Mouse (Mus musculus) left cerebral cortex, adult 18-20 months (tissue): ENCODE data around the gene Spata13. TPM values are rescaled to one million over a fixed set of nuclear protein-coding genes. Genes with fewer than 3 reads are reported as not detected.

Experiments
- DNase-seq, 2 experiments: peaks; one replicate each; pipeline ENCODE4 v3.0.0; 2021 to 2022; ENCODE audit warnings: low spot score in 2 of 2, mixed read lengths in 1 of 2
- long read RNA-seq, 2 experiments: library from polyadenylated mRNA; stranded (forward); transcript quantifications; one replicate each; pipeline ENCODE4 v2.0.0; 2021
- total RNA-seq, 2 experiments: library from RNA; stranded (reverse); gene quantifications; 2 replicates each; pipeline ENCODE4 v1.2.3; 2021

Gene Spata13
- 10 to 100 TPM; 17.3 to 18.2 TPM for total RNA-seq
- long read RNA-seq, experiment 1, partial matches to known transcripts: 0 of 2 reads
- long read RNA-seq, experiment 1, other reads (novel, unspliced or antisense): 2 of 2 reads
- long read RNA-seq, experiment 2, partial matches to known transcripts: 1 of 6 reads
- long read RNA-seq, experiment 2, other reads (novel, unspliced or antisense): 5 of 6 reads

DNA sequence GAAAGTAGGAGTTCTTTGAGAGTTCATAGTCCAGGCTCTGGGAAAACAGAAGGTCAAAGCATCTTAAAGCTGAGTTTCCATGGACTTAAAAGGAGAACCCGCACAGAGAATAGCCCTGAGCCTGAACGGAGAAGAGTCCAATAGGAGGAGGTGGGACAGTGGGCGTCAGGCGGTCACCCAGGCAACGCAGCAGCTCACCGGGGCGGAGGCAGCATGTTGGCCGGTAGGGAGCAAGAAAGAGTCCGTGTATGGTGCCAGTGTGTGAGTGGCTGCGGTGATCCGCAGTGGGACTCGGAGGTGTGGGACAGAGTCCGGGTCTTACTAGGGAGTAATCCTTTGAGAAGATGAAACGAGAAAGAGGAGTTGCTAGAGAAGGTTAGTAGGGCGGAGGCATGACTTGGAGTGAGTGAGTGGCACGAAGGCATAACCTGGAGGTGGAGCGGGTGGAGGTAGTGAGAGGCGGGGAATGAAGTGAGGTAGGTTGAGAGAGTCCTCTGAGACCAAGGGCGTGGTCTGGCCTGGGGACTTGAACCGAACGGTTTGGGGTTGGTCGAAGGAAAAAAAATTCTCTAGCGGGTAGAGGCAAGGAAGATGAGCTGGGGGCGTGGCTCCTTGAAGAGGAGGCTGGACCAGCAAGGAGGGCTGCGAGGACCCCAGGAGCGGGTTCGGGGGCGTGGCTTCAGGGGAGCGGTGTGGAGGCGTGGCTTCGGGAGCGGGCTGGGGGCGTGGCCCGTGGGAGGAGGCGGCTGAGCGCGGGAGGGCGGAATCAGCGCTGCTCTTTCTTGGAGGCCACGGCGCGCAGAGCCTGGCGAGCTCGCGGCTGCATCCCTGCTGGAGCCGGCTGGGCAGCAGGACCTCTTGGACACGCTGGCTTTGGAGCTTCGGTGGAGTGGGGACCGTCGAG is at the start of gene Spata13:
Gene Spata13, plus strand, starts transcription at position 41 of the 904 bp plus-strand sequence.
- DNase-seq: peak; percentile 55 to 62

DNA sequence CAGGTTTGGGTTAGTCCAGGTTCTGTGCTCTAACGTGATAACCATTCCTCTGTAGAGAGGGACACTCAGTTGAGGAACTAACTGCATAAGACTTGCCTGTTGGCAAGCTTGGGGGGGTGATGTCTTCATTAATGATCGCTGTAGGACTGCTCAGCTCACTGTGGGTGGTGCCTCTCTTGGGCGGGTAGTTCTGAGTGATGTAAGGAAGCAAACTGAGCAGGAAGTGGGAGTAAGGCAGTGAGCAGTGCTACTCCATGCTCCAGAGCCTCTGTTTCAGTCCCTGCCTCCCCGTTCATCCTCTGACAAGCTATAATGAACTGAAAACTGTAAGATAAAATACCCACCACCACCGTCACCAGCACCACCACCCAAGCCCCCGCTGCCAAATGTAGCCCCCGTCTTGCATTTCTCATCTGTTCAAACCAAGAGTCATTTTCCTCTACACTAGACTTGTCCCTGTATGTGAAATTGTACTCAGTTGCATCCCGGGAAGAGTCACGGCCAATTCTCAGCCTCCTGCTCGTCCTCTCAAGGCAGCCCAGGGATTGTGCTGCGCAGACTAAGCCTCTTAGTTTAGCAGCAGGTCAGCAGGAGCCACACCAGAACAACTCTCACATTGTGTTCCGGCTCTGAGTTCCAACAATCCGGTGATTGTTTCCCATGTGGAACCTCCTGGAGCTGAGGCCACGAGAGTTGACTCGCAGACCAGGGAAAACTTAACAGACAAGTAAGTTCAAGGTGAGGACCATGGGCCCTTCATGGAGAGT is 46.9 kb upstream of the Spata13 start:
- no peak for DNase-seq

DNA sequence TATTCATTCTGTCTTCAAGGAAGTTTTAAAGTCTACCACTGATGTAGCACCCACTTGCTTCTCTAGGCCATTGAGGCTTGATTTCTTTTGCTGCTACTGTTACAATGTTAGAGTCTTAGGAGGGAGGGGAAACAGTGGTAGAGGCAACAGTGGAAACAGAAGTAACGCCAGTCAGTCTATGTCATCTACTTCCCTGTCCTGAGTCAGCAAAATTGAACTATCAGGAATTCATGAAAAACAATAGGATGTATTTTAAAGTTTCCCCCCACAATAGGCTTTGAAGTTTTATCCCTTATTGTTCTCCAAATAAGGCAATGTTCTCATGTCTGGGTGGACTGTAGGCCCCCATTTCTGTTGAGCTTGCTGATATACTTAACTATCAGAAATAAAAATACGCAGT is 44.8 kb upstream of the Spata13 start:
- no peak for DNase-seq

DNA sequence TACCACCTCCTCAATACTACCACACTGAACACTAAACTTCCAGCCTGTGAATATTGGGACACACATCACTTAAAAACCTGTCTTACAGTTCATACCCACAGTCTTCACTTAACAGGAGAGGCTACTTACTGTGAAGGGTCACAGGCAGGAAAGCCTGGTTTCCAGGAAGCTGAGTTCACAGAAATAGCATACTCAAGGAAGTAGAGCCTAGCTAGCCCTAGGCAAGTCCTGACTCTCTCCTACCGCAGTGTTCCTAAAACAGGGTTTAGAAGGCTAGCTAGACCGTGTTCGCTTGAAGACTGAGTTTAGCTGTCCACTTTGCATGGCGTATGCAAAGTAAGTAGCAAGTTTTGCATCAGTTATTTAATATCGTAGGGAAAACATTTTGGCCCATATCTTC is 41.5 kb upstream of the Spata13 start:
- no peak for DNase-seq

DNA sequence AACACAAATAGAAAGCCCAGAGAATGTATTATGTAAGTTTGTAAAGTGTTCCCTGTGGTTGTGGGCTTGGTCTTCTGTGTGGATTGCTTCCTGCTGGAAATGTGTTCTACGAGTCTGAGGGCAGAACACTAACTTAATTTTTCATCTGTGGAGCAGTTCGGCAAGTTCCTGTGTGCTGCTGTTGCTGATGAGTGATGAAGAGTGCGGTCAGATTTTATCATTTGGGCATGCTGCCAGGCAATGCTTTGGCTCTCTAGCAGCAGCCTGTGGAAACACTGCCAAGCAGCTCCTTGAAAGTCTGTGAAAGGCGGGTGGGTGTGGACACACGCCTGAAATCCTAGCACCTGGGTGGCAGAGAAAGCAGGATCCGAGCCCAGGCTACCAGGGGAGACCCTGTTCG is 41.0 kb upstream of the Spata13 start:
- DNase-seq: peak; percentile 3 to 6

DNA sequence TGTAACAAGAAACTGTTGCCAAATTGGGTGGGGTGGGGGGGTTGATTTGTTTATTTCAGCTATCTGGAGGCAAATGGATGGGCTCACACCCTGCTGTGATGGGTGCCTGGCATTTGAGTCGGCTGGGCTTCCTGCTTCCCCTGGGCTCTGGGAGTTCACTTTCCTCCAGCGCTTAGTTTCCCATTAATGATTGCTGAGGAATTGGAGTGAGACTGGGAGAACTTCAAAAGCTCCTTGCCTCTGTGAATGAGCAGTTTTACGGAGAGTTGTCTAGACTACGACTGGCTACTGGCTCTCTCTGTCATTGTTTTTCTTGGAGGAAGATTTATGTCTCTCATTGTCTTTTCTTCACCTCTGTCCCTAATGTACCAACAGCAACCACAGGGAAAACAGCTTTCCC is 36.2 kb upstream of the Spata13 start:
- no peak for DNase-seq

DNA sequence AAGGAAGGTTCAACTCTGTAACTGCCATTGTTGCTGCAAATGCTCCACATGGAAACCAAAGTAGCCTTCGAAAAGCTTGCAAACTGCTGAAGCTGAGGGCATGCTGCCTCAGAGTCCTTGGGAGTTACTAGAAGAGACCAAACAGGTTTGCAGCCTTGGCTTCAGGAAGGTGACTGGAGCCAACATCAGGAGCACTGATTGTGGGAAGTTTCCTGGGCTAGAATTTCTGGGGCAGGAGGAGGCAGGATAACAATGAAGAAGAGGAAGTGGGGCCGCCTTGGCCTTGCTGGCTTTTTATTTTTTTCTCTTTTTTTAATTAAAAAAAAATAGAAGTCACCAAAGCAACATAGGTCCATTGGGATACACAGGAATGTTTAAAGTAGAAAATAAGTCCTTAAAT is 34.8 kb upstream of the Spata13 start:
- DNase-seq: no peak

DNA sequence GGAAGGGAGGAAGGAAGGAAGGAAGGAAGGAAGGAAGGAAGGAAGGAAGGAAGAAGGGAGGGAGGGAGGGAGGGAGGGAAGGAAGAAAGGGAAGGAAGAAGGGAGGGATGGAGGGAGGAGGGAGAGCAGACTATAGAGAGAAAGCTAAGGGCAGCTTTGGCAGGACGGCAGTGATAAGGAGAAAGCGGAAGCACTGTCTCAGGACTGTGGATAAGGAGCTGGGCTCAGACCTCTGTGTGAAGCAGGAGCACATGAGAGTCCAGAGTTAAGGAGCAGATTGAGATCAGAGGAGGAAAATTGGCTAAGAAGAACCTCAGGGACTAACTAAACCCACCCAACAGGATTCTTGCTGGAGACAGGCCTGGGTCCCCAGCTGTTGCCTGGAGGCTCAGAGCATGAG is 28.2 kb upstream of the Spata13 start:
- DNase-seq: no peak

DNA sequence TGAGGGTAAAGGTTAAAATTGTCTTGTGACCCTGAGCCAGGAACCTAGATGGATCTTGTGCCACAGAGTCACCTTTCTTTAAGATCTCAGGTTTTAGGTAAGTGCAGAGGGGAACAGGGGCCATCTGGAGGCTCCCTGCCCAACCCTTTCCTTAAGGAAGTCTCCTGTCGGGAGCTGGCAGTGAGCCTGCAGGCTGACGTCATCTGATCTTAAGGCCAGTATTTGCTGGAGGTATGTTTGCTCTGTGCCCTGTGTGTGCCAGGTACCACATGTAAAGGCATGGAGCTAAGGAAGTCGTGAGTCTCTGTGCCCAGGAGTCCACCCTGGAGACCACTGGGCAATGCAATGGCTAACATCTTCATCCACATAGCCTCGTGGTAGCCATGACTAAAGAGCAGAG is 27.6 kb upstream of the Spata13 start:
- DNase-seq: no peak

DNA sequence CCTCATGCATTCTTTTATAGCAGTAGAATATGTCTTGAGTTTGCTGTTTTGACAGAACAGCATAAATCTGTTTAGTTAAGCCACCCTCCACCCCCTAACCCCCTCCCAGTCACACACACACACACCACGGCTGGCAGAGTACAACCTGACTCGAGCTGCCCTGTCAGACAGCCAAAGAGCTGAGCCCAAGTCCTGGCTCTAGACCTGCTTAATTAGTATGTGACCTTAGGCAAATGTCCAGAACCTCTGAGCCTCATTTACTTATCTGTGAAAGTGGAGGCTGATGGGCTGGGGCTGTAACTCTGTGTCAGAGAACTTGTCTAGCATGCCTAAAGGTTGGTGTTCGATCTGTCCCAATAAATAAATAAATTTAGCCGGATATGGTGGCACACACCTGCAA is 26.1 kb upstream of the Spata13 start:
- no peak for DNase-seq

DNA sequence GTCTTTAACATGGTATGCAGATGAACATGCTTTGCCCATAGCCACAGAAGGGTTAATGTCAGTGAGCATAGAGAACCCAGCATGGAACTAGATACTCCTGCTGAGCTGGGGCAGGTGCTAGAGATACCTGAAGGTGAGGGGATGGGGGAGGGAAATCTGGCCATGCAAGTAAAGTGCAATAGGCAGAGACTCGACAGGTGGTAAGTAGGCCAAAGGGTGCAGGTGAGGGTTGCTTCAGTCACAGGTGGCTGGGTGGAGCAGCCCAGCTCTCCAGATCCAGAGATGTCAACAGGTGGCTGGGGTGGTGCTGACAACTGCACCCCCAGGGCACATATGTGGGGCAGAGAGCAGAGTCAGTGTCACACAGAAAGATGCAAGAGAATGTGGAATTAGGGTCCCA is 24.6 kb upstream of the Spata13 start:
- DNase-seq: no peak

DNA sequence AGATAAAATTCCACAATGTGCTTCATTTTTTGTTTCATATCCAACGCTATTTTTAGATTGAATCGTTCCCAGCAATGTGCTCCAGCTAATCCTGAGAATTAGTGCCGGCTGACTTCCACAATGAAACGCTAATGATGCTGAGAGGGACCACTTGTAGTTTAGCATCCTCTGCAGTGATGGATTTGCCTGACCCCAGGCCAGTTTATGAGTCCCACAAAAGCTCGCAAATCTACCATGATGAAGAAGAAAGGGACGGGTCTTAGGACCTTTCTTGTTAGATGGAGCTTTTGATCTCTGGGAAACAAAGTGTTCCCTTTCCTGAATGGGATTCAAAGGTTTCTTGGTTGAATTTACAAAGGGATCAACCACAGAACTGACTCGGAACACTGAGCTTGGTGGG is 21.1 kb upstream of the Spata13 start:
- no peak for DNase-seq

DNA sequence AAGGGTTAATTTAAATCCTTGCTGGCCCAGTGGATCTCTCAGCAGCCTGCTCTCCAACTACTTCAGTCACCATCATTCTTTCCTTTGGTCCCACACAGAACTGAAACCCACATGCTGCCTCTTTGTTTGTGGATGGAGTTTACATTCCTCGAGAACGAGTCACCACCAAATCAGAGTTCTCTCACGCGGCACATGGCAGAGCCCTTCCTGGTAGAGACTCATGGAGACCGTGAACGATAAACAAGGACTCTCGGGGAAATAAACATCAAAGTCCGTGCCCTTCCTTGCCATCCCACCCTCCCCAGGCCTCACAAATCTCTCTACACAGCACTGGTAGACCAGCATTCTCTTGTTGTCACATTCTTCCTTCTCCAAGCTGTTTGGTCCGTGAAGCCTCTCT is 12.7 kb upstream of the Spata13 start:
- no peak for DNase-seq

DNA sequence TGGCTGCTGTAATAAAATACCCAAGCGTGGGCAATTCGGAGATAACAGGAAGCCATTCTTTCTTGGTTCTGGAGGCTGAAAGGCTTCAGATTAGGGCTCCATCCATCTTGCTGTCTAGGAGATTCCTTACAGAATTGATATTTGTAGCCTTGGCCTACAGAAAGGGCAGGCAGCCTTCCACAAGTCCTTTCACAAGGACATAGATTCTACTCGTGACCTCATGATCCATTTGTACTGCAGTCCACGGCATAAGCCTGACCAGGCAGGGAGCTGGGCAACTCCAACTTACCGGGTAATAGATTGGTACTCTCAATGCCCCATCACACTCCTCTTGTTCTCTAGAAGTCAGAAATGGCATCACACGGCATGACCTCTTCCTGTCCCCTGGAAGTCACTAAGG is 8.3 kb upstream of the Spata13 start:
- no peak for DNase-seq

DNA sequence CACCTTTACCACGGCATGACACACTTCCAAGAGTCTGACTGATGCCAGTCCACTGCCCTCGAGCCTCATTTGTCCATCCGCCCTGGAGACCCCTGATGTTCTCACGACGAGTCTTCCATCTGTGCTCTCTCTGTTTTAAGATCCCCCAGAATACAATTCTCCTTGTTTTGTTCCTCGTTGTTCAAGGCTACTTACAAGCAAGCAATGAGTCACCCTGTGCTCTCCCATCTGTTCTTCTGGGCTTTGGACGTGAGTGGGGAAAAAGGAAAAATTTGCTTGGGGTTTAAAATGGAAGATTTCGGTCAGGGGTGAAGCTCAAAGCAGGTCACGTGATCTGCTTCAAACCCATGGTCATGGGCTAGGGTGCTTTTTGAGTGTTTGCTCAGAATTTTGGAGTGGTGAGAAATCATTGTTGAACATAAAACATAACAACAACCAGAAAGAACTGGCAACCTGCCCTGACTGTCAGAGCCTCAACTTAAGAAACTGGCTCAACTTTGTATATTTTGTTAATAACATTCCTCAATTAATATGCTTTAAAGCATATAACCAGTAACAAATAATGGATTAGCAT is 3.8 kb upstream of the Spata13 start:
- peak in 1 of 2 experiments; percentile 10 for DNase-seq

DNA sequence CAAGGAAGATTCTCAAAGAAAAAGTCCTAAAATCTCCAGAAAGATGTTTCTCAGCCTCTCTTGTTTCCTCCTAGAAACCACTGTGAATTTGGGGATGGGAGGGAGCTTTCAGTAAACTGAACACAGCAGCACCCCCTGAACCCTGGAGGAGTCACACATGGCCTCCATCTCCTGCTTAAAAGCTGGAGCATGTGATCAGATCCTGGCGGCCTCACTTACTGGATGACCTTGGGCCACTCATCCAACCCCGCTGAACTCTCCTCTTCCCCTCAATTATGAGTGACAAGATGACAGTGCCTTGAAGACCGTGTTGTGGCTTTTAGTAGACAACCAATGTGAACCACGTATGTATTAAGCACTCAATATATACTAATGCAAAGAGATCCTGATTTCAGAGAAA is 2.8 kb upstream of the Spata13 start:
- no peak for DNase-seq

DNA sequence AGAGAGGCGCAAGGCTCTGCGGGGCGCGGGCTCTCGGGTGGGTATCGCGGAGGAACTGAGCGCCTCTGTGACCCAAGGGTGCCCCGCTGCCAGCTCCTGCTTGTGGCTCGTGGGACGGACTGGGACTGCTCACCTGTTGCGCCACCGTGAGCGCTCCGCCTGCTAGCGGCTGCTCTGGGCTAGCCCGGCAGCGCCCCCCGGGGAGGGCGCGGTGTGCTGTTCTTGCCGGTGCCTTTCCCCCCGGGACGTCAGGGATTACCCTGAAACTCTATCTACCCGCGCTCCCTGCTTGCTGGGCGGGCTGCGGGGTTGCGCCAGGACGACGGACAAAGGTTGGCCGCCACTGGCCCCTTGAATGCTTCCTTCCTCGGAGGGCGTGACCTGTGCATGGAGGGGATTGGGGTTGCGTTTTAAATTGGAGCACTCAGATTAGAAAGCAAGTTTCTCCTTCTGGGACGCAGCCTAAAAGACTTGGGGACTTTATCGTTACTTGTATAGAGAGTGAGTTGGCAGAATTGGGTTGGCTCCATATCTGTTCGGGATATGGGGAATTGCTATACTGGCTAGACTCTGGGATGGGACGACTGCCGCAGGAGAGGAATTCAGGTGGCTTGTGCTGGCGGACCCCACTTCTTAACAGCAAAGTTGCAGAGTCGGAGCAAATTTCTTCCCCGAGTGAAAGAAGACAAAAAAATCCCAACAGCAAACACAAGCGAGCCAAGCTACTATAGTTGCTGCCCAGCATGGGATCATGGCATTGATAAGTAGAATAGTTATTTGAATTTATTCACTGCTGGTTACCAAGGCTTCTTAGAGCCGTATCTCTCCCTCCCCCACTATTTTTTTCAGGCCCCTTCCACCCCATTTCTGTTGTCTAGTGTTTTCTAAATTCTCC is 1.3 kb downstream of the Spata13 start:
- peak; percentile 12 to 13 for DNase-seq

DNA sequence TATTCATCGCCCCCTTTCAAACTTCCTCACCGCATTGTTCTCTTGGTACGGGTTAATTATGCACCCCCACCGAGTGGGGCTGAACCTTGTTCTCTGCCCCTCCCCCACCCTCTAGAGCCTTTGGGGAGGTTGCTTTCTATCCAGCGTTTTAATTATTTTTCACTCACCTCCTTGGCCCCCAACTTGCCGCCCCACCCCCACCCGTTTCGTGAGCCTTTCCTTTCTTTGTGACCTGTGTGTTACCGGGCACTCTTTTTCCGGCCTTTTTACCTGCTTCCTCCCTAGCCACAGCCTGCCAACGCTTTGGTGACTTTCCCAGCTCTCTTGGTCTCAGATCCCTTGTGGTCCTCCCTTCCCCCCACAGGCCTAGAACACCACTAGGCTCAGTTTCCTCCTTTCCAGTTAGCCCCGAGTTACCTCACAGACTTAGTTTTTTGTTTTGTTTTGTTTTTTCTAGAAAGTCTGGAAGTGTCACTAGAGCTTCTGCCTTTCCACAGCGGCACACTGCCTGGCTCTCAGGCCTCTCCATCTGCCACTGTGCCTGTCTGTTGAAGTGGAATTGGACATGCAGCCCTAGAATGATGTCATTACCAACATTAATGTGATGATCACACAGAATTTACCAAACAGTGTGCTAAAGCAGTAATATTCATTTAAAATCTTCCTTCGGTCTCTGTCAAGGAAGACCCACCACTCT is 2.3 kb downstream of the Spata13 start:
- DNase-seq: no peak

DNA sequence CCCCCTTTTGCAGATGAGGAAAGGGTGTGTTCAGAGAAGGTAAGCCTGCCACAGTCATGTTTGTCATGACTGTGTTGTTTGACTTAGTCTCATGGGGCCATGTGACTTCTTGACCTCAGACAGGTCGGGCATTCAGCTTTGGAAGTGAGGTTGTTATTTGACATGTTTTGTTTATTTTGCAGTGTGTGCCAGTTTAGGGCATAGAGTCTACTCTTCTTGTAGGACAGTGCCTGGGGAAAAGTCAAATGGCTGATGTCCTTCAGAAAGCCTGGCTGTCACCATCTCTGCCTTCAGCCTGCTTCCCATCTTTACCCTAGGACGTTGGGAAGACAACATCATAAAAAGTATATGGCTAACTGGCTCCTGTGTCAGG is 2.8 kb downstream of the Spata13 start:
- DNase-seq: no peak

DNA sequence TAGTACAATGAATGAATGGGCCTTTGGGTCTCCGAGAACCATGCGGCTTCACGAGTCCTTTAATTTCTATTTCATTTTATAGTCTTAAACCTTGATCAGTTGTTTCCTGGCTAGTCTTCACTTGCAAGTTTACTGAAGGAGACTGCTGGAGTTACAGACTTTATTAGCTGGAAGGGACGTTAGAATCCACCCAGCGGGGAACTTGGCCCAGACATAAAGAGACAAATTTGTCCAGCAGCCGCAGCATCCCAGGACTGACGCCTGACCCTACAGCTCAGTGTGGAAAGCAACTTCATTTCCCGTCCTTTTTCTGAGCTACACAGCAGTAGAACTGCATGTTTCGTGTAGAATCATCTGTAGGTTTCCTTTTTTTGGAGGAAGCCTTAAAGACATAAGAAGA is 3.2 kb downstream of the Spata13 start:
- DNase-seq: no peak
